ENCODE assay signal across 14 mouse cellular contexts in the genomic region with DNA sequence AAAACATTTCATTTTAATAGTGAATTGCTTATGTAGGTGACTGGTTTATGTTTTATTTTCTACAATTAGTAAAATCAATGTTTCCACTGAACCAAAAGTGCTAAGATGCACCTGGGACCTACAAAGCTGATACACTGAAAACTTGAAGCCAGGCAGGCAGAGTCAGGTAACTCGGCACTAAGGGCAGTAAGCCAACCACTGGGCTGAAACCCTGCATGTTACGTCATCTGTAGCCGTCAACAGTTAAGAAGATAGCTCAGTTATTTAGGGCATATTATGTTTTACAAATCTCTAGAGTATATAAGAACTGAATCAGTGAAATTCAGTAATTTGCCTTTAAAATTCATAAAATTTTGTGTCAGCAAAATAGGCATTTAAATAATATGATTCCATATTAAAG.
"Had no signal": no experiment of that assay in that cellular context is flagged by ENCODE, and none has a peak within 500 bp of the region (broad histone marks: within the 10 kb centered on the region; RNA-seq: fewer than 3 reads in every experiment).

No protein-coding gene starts in this region.

- H3K9me3 ChIP-seq: kidney, embryonic 15.5 days; limb, embryonic 10.5 days; liver, embryonic 13.5 days; neural tube, embryonic 12.5 days; stomach, embryonic 15.5 days had no signal

- ATAC-seq: liver, postnatal 0 days had no signal

- H3K9ac ChIP-seq: kidney, embryonic 15.5 days; liver, embryonic 13.5 days; liver, postnatal 0 days; neural tube, embryonic 12.5 days; stomach, embryonic 15.5 days had no signal

- H3K4me3 ChIP-seq: kidney, embryonic 15.5 days; left cerebral cortex, adult 2 months; limb, embryonic 10.5 days; liver, embryonic 13.5 days; neural tube, embryonic 12.5 days; stomach, embryonic 15.5 days had no signal

- H3K4me2 ChIP-seq: kidney, embryonic 15.5 days; liver, embryonic 13.5 days; neural tube, embryonic 12.5 days; stomach, embryonic 15.5 days had no signal

- DNase-seq: kidney, postnatal 14 days; liver, embryonic 13.5 days; liver, postnatal 0 days; midbrain, embryonic 14.5 days; retina, postnatal 1 day; right cerebral cortex, postnatal 4 days; spleen, adult 18-20 months; thymus, adult 2 months; thymus, postnatal 25 days had no signal

- H3K27me3 ChIP-seq: kidney, embryonic 15.5 days; liver, embryonic 13.5 days; neural tube, embryonic 12.5 days; stomach, embryonic 15.5 days had no signal

- H3K4me1 ChIP-seq: kidney, embryonic 15.5 days; limb, embryonic 10.5 days; liver, embryonic 13.5 days; neural tube, embryonic 12.5 days; stomach, embryonic 15.5 days had no signal

- H3K27ac ChIP-seq: kidney, embryonic 15.5 days; left cerebral cortex, adult 2 months; limb, embryonic 10.5 days; liver, embryonic 13.5 days; neural tube, embryonic 12.5 days; stomach, embryonic 15.5 days had no signal
